Mouse (Mus musculus): ENCODE results near the gene Tmtc4. TPM values are rescaled to one million over a fixed set of nuclear protein-coding genes. Genes with fewer than 3 reads are reported as not detected.

Tmtc4 gene
- polyA plus RNA-seq, 1 experiment from 2014 or later: 32.4 TPM

DNA sequence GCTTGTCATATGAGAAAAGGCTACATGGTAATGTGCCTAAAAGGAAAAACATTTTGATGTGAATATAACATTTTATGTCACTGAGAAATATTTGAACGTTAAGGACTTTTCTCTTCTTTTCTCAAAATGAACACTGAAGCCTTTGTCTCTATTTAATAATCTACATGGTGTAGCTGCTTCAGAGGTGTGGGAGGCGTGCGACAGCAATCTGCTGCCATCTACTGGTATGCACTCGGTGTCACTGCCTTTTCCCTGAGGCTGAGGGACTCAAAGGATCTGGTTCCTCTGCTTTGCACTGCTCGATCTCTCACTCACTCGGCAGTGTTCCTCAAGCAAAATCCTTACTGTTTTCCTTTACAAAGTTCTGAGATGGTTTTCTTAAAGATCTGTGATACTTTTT, 107.7 kb downstream of the Tmtc4 start:
- no peak overlapping the region for H3K27ac ChIP-seq (replicated peaks)
- DNase-seq (ENCODE audit: low spot score): peak; percentile 82
- no peaks in the 10 kb centered on the region for H3K9me3 ChIP-seq
- peaks cover 9% of the 10 kb centered on the region for H3K27me3 ChIP-seq (replicated peaks; ENCODE audit: low read depth, poor library complexity, severe bottlenecking)
- no peak overlapping the region for H3K4me3 ChIP-seq
- peaks cover 24% of the 10 kb centered on the region for H3K4me1 ChIP-seq
- H3K36me3 ChIP-seq (replicated peaks): no peaks in the 10 kb centered on the region
- 3% methylated on average over 6 of the region's 6 CpGs for WGBS

DNA sequence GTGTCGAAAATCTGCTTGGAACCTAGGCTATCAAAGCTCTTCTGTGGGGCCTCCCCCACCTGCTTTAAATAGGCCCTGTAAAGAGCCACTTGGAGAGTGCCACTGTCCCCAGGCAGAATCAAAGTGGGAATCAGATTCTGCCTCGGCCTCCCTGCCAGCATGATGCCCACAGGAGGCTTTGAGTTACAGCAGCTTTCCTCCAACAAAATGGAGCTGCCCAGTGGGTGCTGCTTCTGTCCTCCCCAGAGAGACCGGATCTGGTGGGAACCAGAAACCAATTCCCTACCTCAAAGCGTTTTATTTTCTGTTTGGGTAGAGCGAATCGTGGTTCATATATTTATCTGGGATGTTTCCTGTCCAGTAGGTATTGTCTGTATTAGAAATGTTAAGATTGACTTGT, 108.2 kb downstream of the Tmtc4 start:
- H3K36me3 ChIP-seq (replicated peaks): no peaks in the 10 kb centered on the region
- peak overlapping the region; percentile 44; the same call in 1 of the 2 replicates for H3K27ac ChIP-seq (replicated peaks)
- no peak overlapping the region for H3K4me3 ChIP-seq
- no peak for DNase-seq (ENCODE audit: low spot score)
- WGBS: 42% methylated on average over 6 of the region's 6 CpGs
- H3K9me3 ChIP-seq: no peaks in the 10 kb centered on the region
- H3K4me1 ChIP-seq: peaks cover 24% of the 10 kb centered on the region
- peaks cover 9% of the 10 kb centered on the region for H3K27me3 ChIP-seq (replicated peaks; ENCODE audit: low read depth, poor library complexity, severe bottlenecking)

DNA sequence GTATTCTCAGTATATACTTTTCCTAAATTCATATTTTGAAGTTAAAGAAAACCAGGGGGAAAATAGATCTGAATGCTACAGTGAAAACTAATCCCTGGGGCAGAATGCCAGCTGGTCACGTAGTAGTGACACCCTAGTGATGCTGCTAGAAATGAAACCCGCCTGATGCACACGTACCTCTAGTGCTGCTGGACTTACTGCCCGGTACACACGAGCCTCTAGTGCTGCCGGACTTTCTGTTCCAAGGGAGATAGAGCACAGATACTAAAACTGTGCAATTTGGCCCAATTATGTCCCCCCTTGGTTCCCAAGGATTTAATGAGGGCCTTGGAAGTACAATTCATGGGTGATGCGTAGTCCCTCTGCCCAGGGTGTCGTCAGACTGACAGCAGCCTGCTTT, 108.8 kb downstream of the Tmtc4 start:
- Histone ChIP-seq H3K27me3 (replicated peaks; ENCODE audit: low read depth, poor library complexity, severe bottlenecking) (peaks cover 9% of the 10 kb centered on the region), H3K9me3 (no peaks in the 10 kb centered on the region), H3K4me3 (no peak overlapping the region), H3K4me1 (peaks cover 24% of the 10 kb centered on the region), H3K27ac (replicated peaks) (no peak overlapping the region), H3K36me3 (replicated peaks) (no peaks in the 10 kb centered on the region)
- WGBS: 67% methylated on average over 8 of the region's 8 CpGs
- DNase-seq (ENCODE audit: low spot score): no peak

DNA sequence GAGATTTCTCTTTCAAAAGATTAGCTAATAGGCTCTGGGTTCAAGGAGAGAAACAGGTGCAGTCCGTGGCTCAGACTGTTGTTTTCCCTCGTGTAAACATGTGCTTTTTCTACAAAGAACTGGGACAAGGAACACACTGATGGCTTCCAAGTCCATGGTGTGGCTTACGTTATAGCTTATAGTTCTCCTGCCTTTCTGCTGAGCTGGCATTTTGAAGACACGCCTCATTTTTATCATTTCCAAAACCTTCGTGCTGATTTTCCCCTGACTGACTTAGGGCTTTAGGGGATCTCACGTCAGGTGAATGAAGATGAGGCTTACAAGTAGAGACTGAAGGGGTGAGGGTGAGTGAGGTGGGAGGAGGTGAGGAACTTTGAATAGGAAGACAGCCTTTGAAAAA, 111.2 kb downstream of the Tmtc4 start:
- Histone ChIP-seq H3K9me3 (no peaks in the 10 kb centered on the region), H3K27ac (replicated peaks) (no peak overlapping the region), H3K36me3 (replicated peaks) (no peaks in the 10 kb centered on the region), H3K4me3 (no peak overlapping the region), H3K27me3 (replicated peaks; ENCODE audit: low read depth, poor library complexity, severe bottlenecking) (peaks cover 9% of the 10 kb centered on the region), H3K4me1 (peaks cover 26% of the 10 kb centered on the region)
- no peak for DNase-seq (ENCODE audit: low spot score)
- 79% methylated on average over 6 of the region's 6 CpGs for WGBS

DNA sequence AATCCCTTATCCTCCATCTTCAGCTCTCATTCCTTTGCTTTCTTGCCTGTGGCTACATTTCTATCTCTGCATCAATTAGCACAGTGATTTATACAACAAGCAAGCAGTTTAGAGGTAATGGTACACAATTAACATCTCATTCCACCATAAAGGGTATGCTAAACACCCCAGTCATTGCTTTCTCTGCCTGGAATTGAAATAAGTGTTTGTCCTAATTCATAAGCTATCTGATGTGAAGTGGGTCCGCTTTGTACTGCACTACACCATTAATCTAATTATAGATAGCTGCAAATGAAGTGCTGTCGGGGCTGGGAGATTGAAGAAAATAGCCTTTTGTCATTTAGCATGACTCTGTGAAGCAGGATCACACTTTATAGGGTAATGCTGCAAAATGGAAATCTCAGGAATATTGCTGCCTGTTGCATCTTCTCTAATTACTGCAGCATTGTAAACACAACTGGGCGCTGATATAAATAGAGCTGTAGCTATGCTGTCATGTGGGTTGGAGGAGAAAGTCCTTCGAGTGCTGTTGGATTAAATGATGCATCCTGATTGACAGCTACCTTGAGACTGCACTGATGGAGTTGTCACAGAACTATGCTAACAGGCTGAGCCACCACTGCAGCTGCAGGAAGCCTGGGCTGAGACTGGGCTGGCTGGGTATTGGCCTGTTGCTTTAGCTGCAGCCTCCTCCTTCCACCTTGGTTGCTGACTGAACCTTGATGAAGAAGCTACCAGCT, 111.8 kb downstream of the Tmtc4 start:
- peaks cover 26% of the 10 kb centered on the region for H3K4me1 ChIP-seq
- H3K27ac ChIP-seq (replicated peaks): no peak overlapping the region
- no peak for DNase-seq (ENCODE audit: low spot score)
- H3K36me3 ChIP-seq (replicated peaks): no peaks in the 10 kb centered on the region
- H3K27me3 ChIP-seq (replicated peaks; ENCODE audit: low read depth, poor library complexity, severe bottlenecking): peaks cover 9% of the 10 kb centered on the region
- H3K9me3 ChIP-seq: no peaks in the 10 kb centered on the region
- no peak overlapping the region for H3K4me3 ChIP-seq
- WGBS: 58% methylated on average over 4 of the region's 4 CpGs

DNA sequence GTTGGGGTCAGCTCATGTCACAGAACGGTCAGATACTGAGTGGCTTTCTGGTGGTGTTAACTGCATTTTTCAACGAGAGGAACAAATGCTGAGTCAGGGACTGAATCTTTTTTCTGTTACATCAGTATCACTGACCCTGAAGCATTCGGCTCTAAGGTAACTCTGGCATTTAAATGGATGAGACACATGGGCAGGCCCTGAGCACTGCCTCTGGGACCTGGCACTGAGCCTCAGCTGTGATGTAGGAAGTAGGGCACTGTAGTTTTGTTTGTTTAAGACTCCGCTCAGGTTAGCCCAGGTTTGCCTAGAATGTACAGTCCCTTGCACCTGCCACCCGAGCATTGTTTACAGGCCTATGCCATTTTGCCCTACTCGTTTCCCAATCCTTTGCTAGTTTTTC, 114.0 kb downstream of the Tmtc4 start:
- H3K36me3 ChIP-seq (replicated peaks): no peaks in the 10 kb centered on the region
- H3K27ac ChIP-seq (replicated peaks): no peak overlapping the region
- no peaks in the 10 kb centered on the region for H3K9me3 ChIP-seq
- peaks cover 9% of the 10 kb centered on the region; the same call in 1 of the 2 replicates for H3K27me3 ChIP-seq (replicated peaks; ENCODE audit: low read depth, poor library complexity, severe bottlenecking)
- peaks cover 16% of the 10 kb centered on the region for H3K4me1 ChIP-seq
- 72% methylated on average over 6 of the region's 6 CpGs for WGBS
- no peak for DNase-seq (ENCODE audit: low spot score)
- no peak overlapping the region for H3K4me3 ChIP-seq

Other genes starting within 250 kb of the Tmtc4 start
- gene Ggact, start 70.3 kb downstream of the Tmtc4 start, polyA plus RNA-seq (2016; fragmentation: Nextera tagmentation; extraction: Ambion mirVana): 5.3 and 7.2 TPM in 2 replicates

Data from embryonic facial prominence, embryonic 10.5 days (tissue).